Mouse (Mus musculus) frontal cortex, postnatal 14 days (tissue): ENCODE results near the gene AC124108.1.

ENCODE experiments used
- DNase-seq, 2 experiments: peaks; one replicate each; pipeline ENCODE4 v3.0.0; 2022; ENCODE audit warnings: low spot score in 2 of 2

The AC124108.1 gene

DNA sequence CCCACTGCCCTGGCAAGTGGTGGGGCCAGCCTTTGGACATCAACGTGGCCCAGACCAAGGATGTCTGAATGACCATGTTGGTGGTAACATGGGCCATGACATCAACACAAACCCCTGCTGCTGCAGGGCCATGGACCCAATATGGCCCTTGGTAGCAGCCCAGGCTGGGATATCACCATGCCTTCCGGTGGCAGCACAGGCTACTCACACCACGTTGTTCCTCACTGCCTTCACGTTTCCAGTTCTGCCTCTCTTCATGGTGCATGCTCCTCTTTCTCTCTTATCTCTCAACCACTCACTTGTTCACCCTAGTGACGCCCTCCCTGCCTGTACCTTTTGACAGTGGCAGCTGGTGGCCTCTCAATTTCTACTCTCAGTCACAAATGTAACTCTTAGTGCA lies 53.8 kb downstream of the AC124108.1 start:
- no peak for DNase-seq

GRCm38 (mm10) chr1:132246137-132246536 lies 54.9 kb downstream of the AC124108.1 start:
- no peak for DNase-seq

- no peak for DNase-seq
Observed at GRCm38 (mm10) chr1:132246641-132247040, 55.4 kb downstream of the AC124108.1 start.

- no peak for DNase-seq
Observed at GRCm38 (mm10) chr1:132254467-132254866, 63.2 kb downstream of the AC124108.1 start.
